Mouse (Mus musculus) testis, adult 2 months (tissue): Measurements from ENCODE around the gene Klhdc10.

ENCODE experiments used
- CTCF ChIP-seq: fragments of 200-500 bp; IDR thresholded peaks from 2 replicates; pipeline ENCODE4 v1.5.1; 2012; ENCODE audit warnings: low read depth, mild to moderate bottlenecking, inconsistent platforms, low read length, moderate library complexity; ENCODE audit not compliant: control insufficient read depth, insufficient read depth, insufficient replicate concordance
- POLR2A ChIP-seq: fragments of 200-500 bp; IDR thresholded peaks from 2 replicates; pipeline ENCODE4 v1.6.1; 2012; ENCODE audit warnings: low read depth, mild to moderate bottlenecking, inconsistent platforms, low read length, moderate library complexity; ENCODE audit not compliant: control insufficient read depth

DNA sequence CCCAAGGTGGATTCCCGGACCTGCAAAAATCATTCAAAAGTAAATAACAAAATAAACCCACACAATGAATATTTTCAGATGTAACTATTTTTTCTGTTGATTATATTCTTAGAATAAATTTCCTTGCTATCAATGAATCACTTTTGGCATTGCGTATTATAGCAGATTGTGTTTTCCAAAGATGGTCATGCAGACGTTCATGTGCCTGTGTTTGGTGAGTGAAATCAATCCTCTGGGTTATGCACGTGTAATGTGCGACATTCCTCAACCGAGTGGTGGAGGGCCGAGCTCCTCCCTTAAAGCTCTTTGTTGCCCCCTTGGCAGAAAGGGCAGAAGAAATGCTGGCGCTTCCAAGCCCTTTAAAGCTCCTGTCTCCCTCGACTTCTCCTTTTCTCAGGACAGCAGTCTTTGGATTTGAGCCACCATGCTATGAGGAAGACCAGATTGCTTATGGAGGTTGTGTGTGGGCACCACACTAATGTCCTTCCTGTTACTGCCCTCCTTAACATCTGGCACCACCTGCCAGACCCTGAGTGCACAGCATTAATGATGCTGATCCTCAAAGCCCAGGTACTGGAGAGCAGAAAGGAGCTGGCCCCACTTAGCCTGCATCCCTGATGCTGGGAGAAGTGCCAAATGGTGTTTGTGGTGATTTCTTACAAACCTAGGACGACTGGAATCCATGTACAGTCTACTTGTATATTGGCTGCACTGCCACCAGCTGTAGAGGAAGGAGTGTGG is 74.5 kb downstream of the Klhdc10 start:
- TF ChIP-seq CTCF (no peak), POLR2A (no peak)
